Mouse (Mus musculus) layer of hippocampus, adult 2 months (tissue): ENCODE measurements at regions not wholly inside any gene's neighbourhood (a gene's known extent, or its start where the extent isn't known, plus 50 kb on each side); places are given as distances from the start of the nearest gene placed in this dataset.

Experiments used
- DNase-seq, 2 experiments: peaks; one replicate each; pipeline ENCODE4 v3.0.0; 2022; ENCODE audit warnings: low spot score in 2 of 2
- H3K27ac ChIP-seq: fragments of 200-600 bp; 2 replicates; pipeline ENCODE4 v1.8.1; 2022
- H3K4me3 ChIP-seq: fragments of 200-600 bp; 2 replicates; pipeline ENCODE4 v1.8.1; 2022; ENCODE audit warnings: mild to moderate bottlenecking
- CTCF ChIP-seq: fragments of 200-600 bp; conservative IDR thresholded peaks from 2 replicates; pipeline ENCODE4 v1.8.1; 2022; ENCODE audit warnings: antibody characterized with exemption, mild to moderate bottlenecking, moderate library complexity

GRCm38 (mm10) chr5:91198620-91199019, 59.2 kb downstream of the Areg start:
- peak; percentile 11 to 27 for DNase-seq
- Histone ChIP-seq H3K4me3 (no peak overlapping the region), H3K27ac (no peak overlapping the region)
- TF ChIP-seq CTCF, result peak; percentile 85

DNA sequence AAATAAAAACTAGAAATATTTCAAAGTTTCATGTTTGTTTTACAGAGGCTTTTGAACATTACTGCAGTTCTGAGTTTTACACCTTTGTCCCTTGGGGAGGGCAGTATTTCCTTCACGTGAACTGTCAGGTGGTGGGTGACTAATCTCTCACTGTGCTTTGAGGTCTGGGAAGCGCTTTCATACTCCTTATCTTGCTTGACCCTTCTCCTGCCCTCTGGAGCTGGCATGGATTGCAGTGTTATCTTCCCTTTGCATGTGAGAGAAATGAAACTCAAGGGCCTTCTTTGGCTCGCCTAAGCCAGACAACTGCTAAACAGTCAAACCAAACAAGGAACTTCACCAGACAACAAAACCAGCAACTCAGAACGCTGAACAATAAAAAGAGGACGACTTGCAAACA, 61.0 kb downstream of the Areg start:
- no peak for TF ChIP-seq CTCF
- Histone ChIP-seq H3K4me3 (no peak overlapping the region), H3K27ac (no peak overlapping the region)
- no peak for DNase-seq

DNA sequence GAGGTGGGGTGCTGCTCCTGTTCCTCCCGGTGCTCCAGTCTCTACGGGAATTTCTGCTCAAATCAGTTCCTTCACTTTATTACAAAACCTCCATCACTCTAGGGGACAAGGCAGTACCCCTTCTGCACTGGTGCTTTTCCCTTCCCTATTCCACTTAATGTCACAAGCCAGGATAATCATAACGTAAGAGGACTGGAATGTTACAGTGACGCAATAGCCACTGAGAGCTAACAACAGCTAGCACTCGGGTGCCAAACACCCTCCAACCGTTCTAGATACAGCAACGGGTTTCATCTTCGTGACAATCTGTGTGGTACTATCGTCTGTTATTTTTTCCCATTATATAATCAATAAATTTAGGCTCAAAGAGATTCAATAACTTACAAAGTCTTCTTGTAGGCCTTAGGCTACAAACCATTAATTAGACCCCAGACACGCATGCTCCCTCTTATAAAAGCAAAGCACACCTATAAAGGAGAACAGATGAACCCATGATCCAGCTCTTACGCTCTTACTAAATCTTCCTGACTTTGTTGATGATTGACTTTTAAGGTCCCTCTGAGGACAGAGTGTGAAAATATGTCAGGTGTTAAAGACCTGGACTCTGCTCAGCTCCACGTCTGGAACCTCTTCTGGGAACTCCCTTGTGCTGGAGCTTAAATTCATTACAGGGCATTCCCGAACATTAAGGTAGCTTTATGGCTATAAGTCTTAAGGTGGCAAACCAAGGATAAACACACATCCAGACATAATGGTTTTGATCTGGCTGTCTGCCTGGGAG, 65.0 kb downstream of the Areg start:
- Histone ChIP-seq H3K4me3 (no peak overlapping the region), H3K27ac (no peak overlapping the region)
- no peak for DNase-seq
- no peak for TF ChIP-seq CTCF

GRCm38 (mm10) chr5:91205350-91205880, 66.0 kb downstream of the Areg start:
- TF ChIP-seq CTCF, result no peak
- DNase-seq, result no peak
- no peak overlapping the region for H3K27ac ChIP-seq
- no peak overlapping the region for H3K4me3 ChIP-seq

- Histone ChIP-seq H3K27ac (no peak overlapping the region), H3K4me3 (no peak overlapping the region)
- no peak for DNase-seq
- no peak for TF ChIP-seq CTCF
Observed at GRCm38 (mm10) chr5:91206569-91207490, 67.4 kb downstream of the Areg start.

GRCm38 (mm10) chr5:91220174-91220573, 80.8 kb downstream of the Areg start:
- DNase-seq, result no peak
- no peak overlapping the region for H3K27ac ChIP-seq
- no peak overlapping the region for H3K4me3 ChIP-seq
- no peak for TF ChIP-seq CTCF

GRCm38 (mm10) chr5:91241656-91242055, 102.3 kb downstream of the Areg start:
- no peak overlapping the region for H3K27ac ChIP-seq
- no peak for DNase-seq
- no peak for TF ChIP-seq CTCF
- no peak overlapping the region for H3K4me3 ChIP-seq

GRCm38 (mm10) chr5:91247444-91247843, 108.0 kb downstream of the Areg start:
- DNase-seq, result no peak
- no peak for TF ChIP-seq CTCF
- Histone ChIP-seq H3K4me3 (no peak overlapping the region), H3K27ac (no peak overlapping the region)

GRCm38 (mm10) chr5:91261895-91262294, 122.5 kb downstream of the Areg start:
- no peak overlapping the region for H3K27ac ChIP-seq
- no peak overlapping the region for H3K4me3 ChIP-seq
- TF ChIP-seq CTCF, result no peak
- DNase-seq, result no peak

GRCm38 (mm10) chr5:91262526-91262925, 123.1 kb downstream of the Areg start:
- DNase-seq, result no peak
- no peak overlapping the region for H3K4me3 ChIP-seq
- no peak overlapping the region for H3K27ac ChIP-seq
- TF ChIP-seq CTCF, result no peak

DNA sequence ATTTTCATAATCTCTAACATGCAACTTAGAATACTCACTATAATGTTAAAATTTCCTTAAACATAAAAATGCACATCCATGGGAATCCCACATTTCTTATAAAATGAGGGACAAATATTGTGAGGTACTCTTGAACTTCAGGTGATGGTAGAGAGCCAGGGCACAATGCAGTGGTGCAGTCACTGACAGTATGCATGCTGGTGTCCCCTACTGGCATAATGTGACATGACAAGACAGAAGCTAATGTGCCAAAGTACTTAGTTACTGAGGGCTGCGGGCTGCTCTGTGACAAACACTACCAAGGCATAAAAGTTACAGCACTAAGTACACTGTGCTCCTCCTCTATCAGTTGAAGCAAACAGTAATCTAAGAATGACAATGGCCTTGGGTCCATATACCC, 131.3 kb downstream of the Areg start:
- DNase-seq, result no peak
- Histone ChIP-seq H3K4me3 (no peak overlapping the region), H3K27ac (no peak overlapping the region)
- TF ChIP-seq CTCF, result peak; percentile 65

GRCm38 (mm10) chr5:91271416-91271815, 131.4 kb downstream of the Btc start:
- H3K4me3 ChIP-seq, result no peak overlapping the region
- TF ChIP-seq CTCF, result no peak
- no peak overlapping the region for H3K27ac ChIP-seq
- DNase-seq, result no peak

DNA sequence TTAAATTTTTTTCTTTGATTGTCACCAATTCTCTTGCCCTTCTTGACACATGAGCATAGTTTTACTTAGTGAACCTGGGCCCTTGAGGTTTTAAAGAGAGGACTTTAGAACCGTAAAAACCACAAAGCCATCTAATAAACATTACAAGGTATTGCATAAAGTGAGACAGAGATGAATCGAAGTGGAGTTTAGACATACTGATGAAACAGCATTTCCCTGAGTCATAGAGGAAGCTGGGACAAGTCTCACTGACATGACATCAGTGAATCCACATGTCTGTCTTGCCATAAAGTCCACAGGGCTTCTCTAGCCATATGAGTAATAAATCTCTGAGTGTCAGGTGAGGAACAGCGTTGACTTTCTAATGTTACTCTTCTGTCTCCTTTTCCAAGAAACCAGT, 128.4 kb downstream of the Btc start:
- no peak overlapping the region for H3K4me3 ChIP-seq
- no peak for DNase-seq
- H3K27ac ChIP-seq, result no peak overlapping the region
- TF ChIP-seq CTCF, result no peak
